Mouse (Mus musculus): ENCODE measurements around the gene Akt1s1. TPM values are rescaled to one million over a fixed set of nuclear protein-coding genes. Genes with fewer than 3 reads are reported as not detected.

The Akt1s1 gene
- polyA plus RNA-seq, 1 experiment = 283 TPM

- no peaks in the 10 kb centered on the region for H3K27me3 ChIP-seq (ENCODE audit: control insufficient read depth, insufficient read depth, low read length)
- no peak overlapping the region for H3K27ac ChIP-seq (ENCODE audit: insufficient read depth, low read depth, low read length)
- 29% methylated on average over 11 of the region's 11 CpGs for WGBS
- no peak for TF ChIP-seq CTCF (IDR thresholded peaks at IDR 0.05; ENCODE audit: extremely low read depth, insufficient read length, insufficient replicate concordance, low read depth, low read length)
- TF ChIP-seq POLR2A (IDR thresholded peaks at IDR 0.05; ENCODE audit: low read depth, low read length) = no peak
- peaks cover 21% of the 10 kb centered on the region for H3K4me1 ChIP-seq (ENCODE audit: control insufficient read depth, insufficient read depth, insufficient read length, low read length)
- peak overlapping the region; percentile 46 for H3K4me3 ChIP-seq (ENCODE audit: low read depth, low read length)
- peaks cover 29% of the 10 kb centered on the region for H3K36me3 ChIP-seq (ENCODE audit: control insufficient read depth, insufficient read depth, low read length)
Observed at GRCm38 (mm10) chr7:44839171-44839490, 9.7 kb upstream of the Akt1s1 start.

GRCm38 (mm10) chr7:44839491-44840191, 9.2 kb upstream of the Akt1s1 start:
- Histone ChIP-seq H3K4me1 (ENCODE audit: control insufficient read depth, insufficient read depth, insufficient read length, low read length) (peaks cover 21% of the 10 kb centered on the region), H3K27me3 (ENCODE audit: control insufficient read depth, insufficient read depth, low read length) (no peaks in the 10 kb centered on the region), H3K4me3 (ENCODE audit: low read depth, low read length) (peak overlapping the region; percentile 46), H3K36me3 (ENCODE audit: control insufficient read depth, insufficient read depth, low read length) (peaks cover 33% of the 10 kb centered on the region), H3K27ac (ENCODE audit: insufficient read depth, low read depth, low read length) (no peak overlapping the region)
- 5% methylated on average over 58 of the region's 58 CpGs for WGBS
- TF ChIP-seq CTCF (IDR thresholded peaks at IDR 0.05; ENCODE audit: extremely low read depth, insufficient read length, insufficient replicate concordance, low read depth, low read length) (no peak), POLR2A (IDR thresholded peaks at IDR 0.05; ENCODE audit: low read depth, low read length) (no peak)

- peaks cover 40% of the 10 kb centered on the region for H3K36me3 ChIP-seq (ENCODE audit: control insufficient read depth, insufficient read depth, low read length)
- H3K4me1 ChIP-seq (ENCODE audit: control insufficient read depth, insufficient read depth, insufficient read length, low read length) = peaks cover 21% of the 10 kb centered on the region
- WGBS = 69% methylated on average over 14 of the region's 14 CpGs
- peak overlapping the region; percentile 46; the same call in 1 of the 2 replicates for H3K4me3 ChIP-seq (ENCODE audit: low read depth, low read length)
- no peaks in the 10 kb centered on the region for H3K27me3 ChIP-seq (ENCODE audit: control insufficient read depth, insufficient read depth, low read length)
- TF ChIP-seq CTCF (IDR thresholded peaks at IDR 0.05; ENCODE audit: extremely low read depth, insufficient read length, insufficient replicate concordance, low read depth, low read length) (no peak), POLR2A (IDR thresholded peaks at IDR 0.05; ENCODE audit: low read depth, low read length) (no peak)
- no peak overlapping the region for H3K27ac ChIP-seq (ENCODE audit: insufficient read depth, low read depth, low read length)
Observed at GRCm38 (mm10) chr7:44840426-44840825, 8.4 kb upstream of the Akt1s1 start.

GRCm38 (mm10) chr7:44841825-44842463, 6.8 kb upstream of the Akt1s1 start:
- Histone ChIP-seq H3K27ac (ENCODE audit: insufficient read depth, low read depth, low read length) (no peak overlapping the region), H3K27me3 (ENCODE audit: control insufficient read depth, insufficient read depth, low read length) (no peaks in the 10 kb centered on the region), H3K4me1 (ENCODE audit: control insufficient read depth, insufficient read depth, insufficient read length, low read length) (peaks cover 13% of the 10 kb centered on the region), H3K36me3 (ENCODE audit: control insufficient read depth, insufficient read depth, low read length) (peaks cover 53% of the 10 kb centered on the region), H3K4me3 (ENCODE audit: low read depth, low read length) (no peak overlapping the region)
- WGBS = 90% methylated on average over 8 of the region's 8 CpGs
- no peak for TF ChIP-seq CTCF (IDR thresholded peaks at IDR 0.05; ENCODE audit: extremely low read depth, insufficient read length, insufficient replicate concordance, low read depth, low read length)
- TF ChIP-seq POLR2A (IDR thresholded peaks at IDR 0.05; ENCODE audit: low read depth, low read length) = no peak

- no peak for TF ChIP-seq POLR2A (IDR thresholded peaks at IDR 0.05; ENCODE audit: low read depth, low read length)
- no peak for TF ChIP-seq CTCF (IDR thresholded peaks at IDR 0.05; ENCODE audit: extremely low read depth, insufficient read length, insufficient replicate concordance, low read depth, low read length)
- Histone ChIP-seq H3K27ac (ENCODE audit: insufficient read depth, low read depth, low read length) (no peak overlapping the region), H3K4me1 (ENCODE audit: control insufficient read depth, insufficient read depth, insufficient read length, low read length) (peaks cover 7% of the 10 kb centered on the region), H3K4me3 (ENCODE audit: low read depth, low read length) (no peak overlapping the region), H3K27me3 (ENCODE audit: control insufficient read depth, insufficient read depth, low read length) (no peaks in the 10 kb centered on the region), H3K36me3 (ENCODE audit: control insufficient read depth, insufficient read depth, low read length) (peaks cover 53% of the 10 kb centered on the region)
- WGBS = 92% methylated on average over 10 of the region's 10 CpGs
Observed at GRCm38 (mm10) chr7:44845006-44845405, 3.8 kb upstream of the Akt1s1 start.

- Histone ChIP-seq H3K27me3 (ENCODE audit: control insufficient read depth, insufficient read depth, low read length) (no peaks in the 10 kb centered on the region), H3K27ac (ENCODE audit: insufficient read depth, low read depth, low read length) (no peak overlapping the region), H3K36me3 (ENCODE audit: control insufficient read depth, insufficient read depth, low read length) (peaks cover 46% of the 10 kb centered on the region), H3K4me1 (ENCODE audit: control insufficient read depth, insufficient read depth, insufficient read length, low read length) (peaks cover 8% of the 10 kb centered on the region; the same call in 1 of the 2 replicates), H3K4me3 (ENCODE audit: low read depth, low read length) (no peak overlapping the region)
- TF ChIP-seq CTCF (IDR thresholded peaks at IDR 0.05; ENCODE audit: extremely low read depth, insufficient read length, insufficient replicate concordance, low read depth, low read length) = no peak
- TF ChIP-seq POLR2A (IDR thresholded peaks at IDR 0.05; ENCODE audit: low read depth, low read length) = no peak
- 87% methylated on average over 7 of the region's 7 CpGs for WGBS
Observed at GRCm38 (mm10) chr7:44846804-44847203, 2.0 kb upstream of the Akt1s1 start.

GRCm38 (mm10) chr7:44847772-44848171, 1.0 kb upstream of the Akt1s1 start:
- no peaks in the 10 kb centered on the region for H3K27me3 ChIP-seq (ENCODE audit: control insufficient read depth, insufficient read depth, low read length)
- peaks cover 37% of the 10 kb centered on the region for H3K36me3 ChIP-seq (ENCODE audit: control insufficient read depth, insufficient read depth, low read length)
- TF ChIP-seq CTCF (IDR thresholded peaks at IDR 0.05; ENCODE audit: extremely low read depth, insufficient read length, insufficient replicate concordance, low read depth, low read length) = no peak
- TF ChIP-seq POLR2A (IDR thresholded peaks at IDR 0.05; ENCODE audit: low read depth, low read length) = no peak
- peaks cover 8% of the 10 kb centered on the region; the same call in 1 of the 2 replicates for H3K4me1 ChIP-seq (ENCODE audit: control insufficient read depth, insufficient read depth, insufficient read length, low read length)
- no peak overlapping the region for H3K27ac ChIP-seq (ENCODE audit: insufficient read depth, low read depth, low read length)
- 29% methylated on average over 5 of the region's 5 CpGs for WGBS
- H3K4me3 ChIP-seq (ENCODE audit: low read depth, low read length) = peak overlapping the region; percentile 80
